Mouse (Mus musculus): ENCODE results near the gene Morn5.

The Morn5 gene

DNA sequence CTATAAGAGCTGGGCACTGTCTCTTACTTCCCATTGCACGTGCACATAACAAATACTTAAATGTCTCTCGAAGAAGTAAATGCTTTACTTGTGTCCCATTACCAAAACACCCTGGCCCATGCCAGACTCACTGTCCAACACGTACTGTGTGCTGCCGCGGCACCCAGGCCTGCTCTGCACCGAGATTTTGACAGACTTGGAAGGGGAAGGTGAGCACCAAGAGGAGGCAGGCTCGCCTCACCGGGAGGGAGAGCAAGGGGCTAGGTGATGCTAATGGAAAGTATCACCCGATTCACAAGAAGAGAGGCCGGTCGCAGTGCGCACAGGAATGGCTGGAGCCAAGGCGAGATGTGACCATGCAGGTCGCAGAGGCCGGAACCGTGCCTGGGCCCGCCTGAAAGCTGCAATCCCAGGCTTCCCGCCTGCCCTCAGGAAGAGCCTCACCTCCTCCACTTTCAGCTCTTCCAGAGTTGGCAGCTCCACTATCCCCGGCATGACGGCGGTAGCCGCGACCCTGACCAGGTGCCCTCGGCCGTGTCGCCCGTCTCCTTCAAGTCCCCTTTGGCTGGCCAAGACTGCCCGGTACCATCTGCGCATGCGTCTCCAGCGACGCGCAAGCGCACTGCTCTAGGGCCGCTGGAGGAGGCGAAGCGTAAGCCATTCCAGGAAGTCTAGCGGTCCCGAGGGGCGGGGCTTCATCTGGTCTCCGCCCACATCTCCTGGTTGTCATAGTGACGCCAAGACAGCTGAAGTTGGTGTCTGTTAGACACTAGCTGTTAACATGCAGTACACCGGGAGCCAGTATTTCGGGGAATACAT, at the start of gene Morn5, which contains the start of gene Ndufa8:
Morn5 (plus strand) TSS at position 711 of the 819 bp plus-strand sequence.
Ndufa8 (minus strand) TSS at position 659 of the 819 bp plus-strand sequence.
- peak; percentile 99 for DNase-seq

DNA sequence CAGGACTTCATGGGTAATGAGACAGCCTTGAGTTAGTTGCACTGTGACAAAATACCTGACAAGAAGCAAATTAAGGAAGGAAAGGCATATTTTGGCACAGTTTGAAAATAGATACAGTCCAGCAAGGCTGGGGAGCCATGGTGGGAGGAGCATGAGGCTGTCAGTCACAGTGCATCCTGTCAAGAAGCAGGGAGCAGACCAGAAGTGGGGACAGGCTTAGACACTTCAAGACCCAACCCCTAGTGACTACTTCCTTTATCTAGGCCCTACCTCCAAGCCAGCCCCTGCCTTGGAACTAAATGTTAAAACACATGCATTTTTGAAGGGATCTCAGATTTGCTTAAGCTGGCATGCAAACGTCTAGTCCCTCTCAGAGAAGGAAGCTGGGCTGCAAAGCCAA, 48.9 kb upstream of the Morn5 start:
- DNase-seq: no peak

DNA sequence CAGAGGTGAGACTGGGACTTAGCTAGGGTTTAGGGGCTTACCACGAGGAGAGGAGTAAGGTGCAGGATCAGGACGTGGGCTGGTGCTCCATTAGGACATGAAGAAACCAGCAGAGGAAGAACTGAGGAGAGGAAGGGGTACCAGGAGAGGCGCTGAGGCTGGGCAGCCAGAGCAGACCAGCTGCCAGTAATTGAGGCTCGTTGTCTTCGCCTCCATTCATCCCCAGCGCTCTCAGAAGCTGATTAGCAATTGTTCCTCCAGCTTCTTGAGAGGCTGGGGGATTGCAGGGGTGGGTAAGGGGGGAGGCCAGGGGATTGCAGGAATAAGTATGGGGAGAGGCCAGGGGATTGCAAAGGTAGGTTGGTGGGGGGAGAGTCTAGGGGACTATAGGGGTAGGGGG, 47.1 kb upstream of the Morn5 start:
- no peak for DNase-seq

- DNase-seq: peak; percentile 57 to 62
Observed at GRCm38 (mm10) chr2:36008071-36008470, 41.2 kb upstream of the Morn5 start.

GRCm38 (mm10) chr2:36009386-36009785, 39.9 kb upstream of the Morn5 start:
- DNase-seq: peak; percentile 82 to 83

DNA sequence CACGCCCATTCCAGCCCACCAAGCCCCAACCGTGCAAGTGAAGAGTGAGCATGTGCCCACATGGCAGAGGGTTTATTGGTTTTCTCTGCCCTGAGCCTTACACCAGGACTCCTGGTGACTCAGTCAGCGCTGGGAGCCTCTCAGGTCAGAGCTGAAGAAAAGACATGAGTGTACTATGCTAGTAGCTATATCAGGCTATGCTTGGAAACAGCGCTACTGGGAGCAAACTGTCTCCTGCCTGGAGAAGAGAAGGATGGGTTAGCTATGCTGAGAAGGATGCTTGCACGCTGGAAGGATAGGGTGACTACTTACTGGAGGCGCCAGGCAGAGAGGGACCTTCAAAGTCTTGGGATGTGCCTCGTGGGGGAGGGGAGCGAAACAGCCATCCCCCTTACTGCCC, 38.7 kb upstream of the Morn5 start:
- no peak for DNase-seq

DNA sequence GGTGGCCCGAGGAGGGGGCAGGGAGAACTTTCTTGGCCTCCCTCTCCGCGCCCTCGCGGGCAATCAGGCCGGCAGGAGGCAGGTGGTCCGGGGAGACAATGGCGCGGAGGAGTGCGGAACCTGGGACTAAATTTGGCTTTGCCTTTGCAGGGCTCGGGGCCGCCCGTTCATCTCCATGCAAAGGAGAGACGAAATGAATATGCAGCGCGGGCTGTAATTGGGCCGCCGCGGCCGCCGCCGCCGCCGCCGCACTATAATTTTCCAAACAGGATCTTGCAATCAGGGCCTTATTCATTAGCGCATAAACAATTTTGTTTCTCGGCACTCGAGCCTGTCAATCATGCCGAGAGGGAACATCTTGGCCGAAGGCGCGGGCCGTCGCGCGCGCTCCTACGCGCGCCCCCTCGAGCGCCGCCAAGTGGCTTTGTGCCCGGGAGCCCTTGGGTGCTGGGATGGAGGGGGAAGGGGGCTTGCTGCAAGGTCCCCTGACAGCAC, 37.9 kb upstream of the Morn5 start:
- peak; percentile 44 to 56 for DNase-seq

DNA sequence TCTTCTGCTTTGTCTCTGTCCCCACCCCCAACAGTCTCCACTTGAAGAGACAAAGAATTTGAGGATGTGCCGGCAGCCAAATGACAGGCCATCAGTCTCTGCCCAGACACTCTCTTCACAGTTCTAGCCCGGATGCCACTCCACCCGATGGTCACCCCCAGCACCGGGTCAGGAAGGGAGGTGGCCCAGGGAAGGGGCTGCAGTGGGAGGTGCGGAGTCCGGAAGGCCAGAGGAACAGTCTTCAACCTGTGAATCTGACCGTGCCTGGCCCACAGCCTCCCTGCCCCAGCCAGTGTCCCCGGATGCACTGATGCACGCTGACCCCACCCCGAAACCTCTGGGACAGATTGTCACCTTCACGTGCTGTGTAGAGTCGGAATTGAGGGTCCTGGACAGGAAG, 36.2 kb upstream of the Morn5 start:
- DNase-seq: peak; percentile 40 to 61

GRCm38 (mm10) chr2:36021385-36022159, 27.7 kb upstream of the Morn5 start:
- peak; percentile 94 for DNase-seq

DNA sequence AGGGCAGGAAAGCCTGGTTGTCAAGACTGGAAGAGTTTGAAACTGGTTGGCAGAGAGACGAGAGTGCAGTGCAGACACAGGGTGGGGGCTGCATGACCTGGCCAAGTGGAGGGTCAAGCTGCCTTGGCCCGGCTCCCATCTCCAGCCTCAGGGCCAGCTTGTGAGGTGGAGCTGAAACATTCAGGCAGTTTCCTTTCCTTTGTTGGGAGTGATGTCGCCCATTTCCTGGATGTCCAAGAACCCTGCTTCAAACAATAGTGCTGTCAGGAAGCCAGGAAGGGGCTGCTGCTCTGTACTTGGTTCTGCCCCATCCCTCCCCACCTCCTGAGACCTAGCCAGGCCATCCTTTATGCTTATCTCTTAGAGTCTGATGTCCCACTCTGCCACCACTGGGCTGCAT, 26.0 kb upstream of the Morn5 start:
- DNase-seq: peak; percentile 67 to 77

DNA sequence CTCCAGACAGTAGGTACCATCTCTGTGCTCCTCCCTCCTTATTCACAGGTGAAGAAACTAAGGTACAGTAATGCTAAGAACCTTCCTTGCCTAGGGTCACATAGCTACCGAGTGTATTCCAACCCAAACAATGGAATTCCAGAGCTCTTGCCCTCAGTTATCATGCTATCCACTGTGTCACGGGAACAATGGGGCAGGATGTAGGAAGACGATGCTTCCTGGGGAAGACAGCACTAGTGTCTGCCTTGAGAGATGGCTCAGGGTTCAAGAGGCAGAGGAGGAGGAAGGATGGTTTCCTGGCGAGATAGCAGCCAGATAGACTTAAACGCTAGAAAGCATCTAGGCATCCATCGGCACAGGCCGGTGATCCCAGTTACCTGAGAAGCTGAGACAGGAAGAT, 16.4 kb upstream of the Morn5 start:
- DNase-seq: peak in 1 of 2 experiments; percentile 14

GRCm38 (mm10) chr2:36033966-36034365, 15.3 kb upstream of the Morn5 start:
- DNase-seq: no peak

GRCm38 (mm10) chr2:36034898-36035297, 14.4 kb upstream of the Morn5 start:
- no peak for DNase-seq

- peak; percentile 37 to 64 for DNase-seq
Observed at GRCm38 (mm10) chr2:36035413-36036081, 13.7 kb upstream of the Morn5 start.

GRCm38 (mm10) chr2:36039297-36039985, 9.8 kb upstream of the Morn5 start:
- DNase-seq: no peak

DNA sequence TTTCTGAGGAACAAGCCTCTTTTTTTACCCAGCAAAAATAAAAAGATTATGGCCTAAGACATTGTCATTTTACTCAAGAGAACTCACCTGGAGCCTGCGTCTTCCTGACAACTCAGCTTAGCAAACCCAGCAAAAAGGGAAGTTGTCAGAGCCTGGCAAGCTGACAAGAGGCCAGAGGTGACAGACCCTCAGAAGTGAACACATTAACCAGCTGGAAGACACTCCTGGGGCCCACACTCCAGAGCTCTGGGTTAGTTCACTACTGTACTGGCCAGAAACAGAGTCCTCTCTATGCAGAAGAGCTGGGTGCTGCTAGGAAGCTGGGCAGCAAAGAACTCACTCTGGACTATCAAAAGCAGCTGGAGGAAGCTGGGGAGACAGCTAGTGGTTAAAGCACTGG, 8.4 kb upstream of the Morn5 start:
- peak in 1 of 2 experiments; percentile 32 for DNase-seq

DNA sequence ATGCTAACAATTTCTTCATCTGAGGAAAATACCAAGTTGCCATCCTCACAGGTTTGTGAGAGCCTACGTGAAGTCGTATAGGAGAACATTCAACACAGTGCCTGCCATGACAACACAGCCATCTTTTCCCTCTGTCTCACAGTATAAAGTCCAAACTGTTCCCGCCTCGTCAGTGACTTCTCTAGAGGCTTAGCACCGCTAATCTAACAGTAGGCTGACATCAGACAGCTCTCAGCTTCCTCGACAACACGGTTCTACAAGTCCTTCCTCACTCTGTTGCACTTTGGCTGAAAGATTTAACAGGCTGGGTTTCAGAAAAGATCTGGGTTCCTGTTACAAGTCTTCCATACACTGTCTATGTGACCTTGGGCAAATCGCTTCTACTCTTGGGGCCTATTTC, 1.1 kb upstream of the Morn5 start:
- no peak for DNase-seq

- DNase-seq: no peak
Observed at GRCm38 (mm10) chr2:36049567-36049954, 303 bp downstream of the Morn5 start.

DNA sequence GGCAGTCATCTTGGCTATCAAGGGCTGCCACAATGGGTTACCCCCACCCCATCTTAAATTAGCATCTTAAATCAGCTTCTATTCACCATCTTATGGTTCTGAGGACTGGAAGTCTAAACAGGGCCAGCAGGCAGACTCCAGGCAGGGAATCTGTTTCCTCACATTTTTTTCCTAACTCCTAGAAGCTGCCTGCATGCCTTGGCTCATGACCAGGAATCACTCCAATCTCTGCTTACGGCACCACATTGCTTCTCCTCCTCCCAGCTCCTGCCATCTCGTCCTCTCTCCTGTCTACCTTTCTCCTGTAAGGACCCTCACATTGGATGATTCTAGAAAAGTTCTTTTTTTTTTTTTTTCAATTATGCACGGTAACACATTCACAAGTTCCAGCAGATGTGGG, 4.0 kb downstream of the Morn5 start:
- DNase-seq: no peak

DNA sequence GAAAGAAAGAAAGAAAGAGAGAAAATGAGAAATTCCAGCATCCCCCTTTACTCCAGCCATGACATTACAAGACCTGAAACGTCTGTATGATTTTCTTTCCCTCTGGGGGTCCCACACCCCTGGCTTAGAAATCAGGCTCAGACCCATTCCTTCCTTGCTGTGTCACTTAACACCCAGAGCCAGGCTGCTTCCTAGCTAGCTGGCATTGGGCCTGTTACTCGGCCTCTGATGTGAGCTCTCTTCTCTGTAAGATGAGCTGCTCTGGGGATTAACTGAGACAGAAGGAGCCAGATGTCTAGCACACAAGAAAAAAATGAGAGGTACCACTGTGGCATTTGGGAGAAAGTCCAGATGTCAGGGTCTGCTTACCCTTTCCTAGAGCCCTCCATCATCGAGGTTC, 7.0 kb downstream of the Morn5 start:
- DNase-seq: no peak

- no peak for DNase-seq
Observed at GRCm38 (mm10) chr2:36061409-36061808, 12.2 kb downstream of the Morn5 start.

DNA sequence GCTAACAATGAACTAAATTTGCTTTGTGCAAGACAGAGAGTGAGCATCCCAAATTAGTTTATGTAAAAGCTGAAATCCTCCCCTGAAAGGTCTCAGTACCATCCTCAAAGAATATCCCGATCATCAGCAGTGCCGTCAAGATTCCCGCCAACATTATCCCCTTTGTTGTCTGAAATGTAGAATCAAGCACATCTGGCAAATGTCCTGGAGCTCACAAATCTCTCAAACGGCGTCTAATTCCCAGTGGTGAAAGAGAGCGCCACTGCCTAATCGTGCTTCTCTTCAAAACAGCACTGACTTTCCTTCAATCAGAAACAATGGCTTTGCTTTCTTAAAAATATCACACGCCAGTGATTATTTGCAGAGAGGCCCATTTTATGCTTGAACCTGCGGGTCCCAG, 17.9 kb downstream of the Morn5 start:
- no peak for DNase-seq
